Mouse (Mus musculus): ENCODE measurements at regions not wholly inside any gene's neighbourhood (a gene's known extent, or its start where the extent isn't known, plus 50 kb on each side); places are given as distances from the start of the nearest gene placed in this dataset.

DNA sequence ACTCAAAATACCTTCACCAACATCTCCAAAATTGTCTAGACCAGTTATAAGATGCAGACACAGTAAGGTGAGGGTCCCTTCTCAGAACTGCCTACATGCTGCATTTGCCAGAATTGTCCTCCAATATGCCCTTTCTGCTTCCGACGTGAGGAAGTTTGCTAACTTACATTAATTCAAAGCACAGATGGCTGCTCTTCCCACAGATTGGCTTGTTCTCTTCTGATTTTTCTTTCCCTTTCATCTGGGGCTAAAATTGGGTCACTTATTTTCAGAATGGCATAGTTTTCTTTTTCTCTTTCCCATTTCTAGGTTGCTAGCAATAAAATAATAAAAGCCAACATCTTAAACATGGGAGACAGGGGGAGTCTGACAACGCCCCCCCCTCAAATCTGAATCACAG is 778.8 kb downstream of the Rab28 start:
- TF ChIP-seq CTCF (IDR thresholded peaks at IDR 0.05; ENCODE audit: insufficient read depth, low read length) (no peak), POLR2A (IDR thresholded peaks at IDR 0.05; ENCODE audit: borderline replicate concordance, extremely low read depth, low read depth, low read length) (no peak)

Data from lung, adult 2 months (tissue).